Mouse (Mus musculus) granulocyte monocyte progenitor cell, adult 5-6 weeks (primary cell): Measurements from ENCODE around the gene Aox2. TPM values are rescaled to one million over a fixed set of nuclear protein-coding genes. Genes with fewer than 3 reads are reported as not detected.

Source experiments
- total RNA-seq, 2 experiments: library from RNA; stranded (forward) in 1 of 2; stranded (reverse) in 1 of 2; fragments of 200-712, 200-1000 nt in 1 of 2; fragments of >200 nt in 1 of 2; fragmentation: Nextera tagmentation in 1 of 2; gene quantifications; 2 replicates each; pipeline ENCODE4 v1.2.3; 2014 to 2017

The Aox2 gene
- total RNA-seq, 2 experiments from 2014 or later = not detected

Other genes with a start within 250 kb of the Aox2 start
- not detected in 2 replicates for gene Aox1, start 248.4 kb upstream of the Aox2 start, total RNA-seq (2014; fragmentation: Nextera tagmentation)
- not detected in 2 replicates for gene Aox1, start 248.4 kb upstream of the Aox2 start, total RNA-seq (2017)
- not detected in 2 replicates for gene Aox3, start 165.2 kb upstream of the Aox2 start, total RNA-seq (2014; fragmentation: Nextera tagmentation)
- gene Aox3, start 165.2 kb upstream of the Aox2 start, total RNA-seq (2017) = 0.10 and 0.17 TPM in 2 replicates
- not detected in 2 replicates for gene Aox4, start 67.9 kb upstream of the Aox2 start, total RNA-seq (2014; fragmentation: Nextera tagmentation)
- not detected in 2 replicates for gene Aox4, start 67.9 kb upstream of the Aox2 start, total RNA-seq (2017)
- 149 and 150 TPM in 2 replicates for gene Bzw1, start 114.6 kb downstream of the Aox2 start, total RNA-seq (2014; fragmentation: Nextera tagmentation)
- gene Bzw1, start 114.6 kb downstream of the Aox2 start, total RNA-seq (2017) = 190 and 212 TPM in 2 replicates
- 227 and 268 TPM in 2 replicates for gene Clk1, start 145.7 kb downstream of the Aox2 start, total RNA-seq (2014; fragmentation: Nextera tagmentation)
- 362 and 373 TPM in 2 replicates for gene Clk1, start 145.7 kb downstream of the Aox2 start, total RNA-seq (2017)
- gene Nif3l1, start 166.8 kb downstream of the Aox2 start, total RNA-seq (2014; fragmentation: Nextera tagmentation) = 17.0 and 28.4 TPM in 2 replicates
- 36.9 and 48.7 TPM in 2 replicates for gene Nif3l1, start 166.8 kb downstream of the Aox2 start, total RNA-seq (2017)
- 53.0 and 77.8 TPM in 2 replicates for gene Ppil3, start 167.2 kb downstream of the Aox2 start, total RNA-seq (2014; fragmentation: Nextera tagmentation)
- gene Ppil3, start 167.2 kb downstream of the Aox2 start, total RNA-seq (2017) = 87.0 and 141 TPM in 2 replicates
- 30.3 and 35.4 TPM in 2 replicates for gene Orc2, start 226.8 kb downstream of the Aox2 start, total RNA-seq (2014; fragmentation: Nextera tagmentation)
- 71.1 and 79.5 TPM in 2 replicates for gene Orc2, start 226.8 kb downstream of the Aox2 start, total RNA-seq (2017)